Mouse (Mus musculus): ENCODE measurements around the gene Arl8b.
"Not testable (repeated sequence)": the region's sequence is repeated elsewhere in the genome, so short reads cannot be mapped to it uniquely, and the experiment has no call there.

Arl8b gene

GRCm38 (mm10) chr6:108835765-108836691 is 53.1 kb downstream of the Arl8b start:
- DNase-seq (ENCODE audit: extremely low spot score): no peak

GRCm38 (mm10) chr6:108837081-108837480 is 54.2 kb downstream of the Arl8b start:
- DNase-seq (ENCODE audit: extremely low spot score): no peak

- no peak for DNase-seq (ENCODE audit: extremely low spot score)
These were observed 55.1 kb downstream of the Arl8b start for GRCm38 (mm10) chr6:108837958-108838357.

GRCm38 (mm10) chr6:108839432-108839831 is 56.5 kb downstream of the Arl8b start:
- no peak for DNase-seq (ENCODE audit: extremely low spot score)

GRCm38 (mm10) chr6:108840861-108841640 is 58.2 kb downstream of the Arl8b start:
- no peak for DNase-seq (ENCODE audit: extremely low spot score)

- DNase-seq (ENCODE audit: extremely low spot score): no peak
These were observed 60.8 kb downstream of the Arl8b start for GRCm38 (mm10) chr6:108843664-108844063.

GRCm38 (mm10) chr6:108844093-108844492 is 61.2 kb downstream of the Arl8b start:
- DNase-seq (ENCODE audit: extremely low spot score): no peak

GRCm38 (mm10) chr6:108844771-108845170 is 61.9 kb downstream of the Arl8b start:
- no peak for DNase-seq (ENCODE audit: extremely low spot score)

GRCm38 (mm10) chr6:108852088-108852670 is 69.3 kb downstream of the Arl8b start:
- DNase-seq (ENCODE audit: extremely low spot score): no peak

- DNase-seq (ENCODE audit: extremely low spot score): no peak
These were observed 70.1 kb downstream of the Arl8b start for GRCm38 (mm10) chr6:108852986-108853385.

- DNase-seq (ENCODE audit: extremely low spot score): no peak
These were observed 75.7 kb downstream of the Arl8b start for GRCm38 (mm10) chr6:108858583-108858982.

GRCm38 (mm10) chr6:108861226-108861625 is 78.3 kb downstream of the Arl8b start:
- DNase-seq (ENCODE audit: extremely low spot score): no peak

- DNase-seq (ENCODE audit: extremely low spot score): no peak
These were observed 79.6 kb downstream of the Arl8b start for GRCm38 (mm10) chr6:108862548-108862947.

GRCm38 (mm10) chr6:108866317-108866716 is 83.4 kb downstream of the Arl8b start:
- DNase-seq (ENCODE audit: extremely low spot score): no peak

- DNase-seq (ENCODE audit: extremely low spot score): not testable (repeated sequence)
These were observed 86.1 kb downstream of the Arl8b start for GRCm38 (mm10) chr6:108869031-108869430.

GRCm38 (mm10) chr6:108870421-108870820 is 87.5 kb downstream of the Arl8b start:
- DNase-seq (ENCODE audit: extremely low spot score): no peak

GRCm38 (mm10) chr6:108871251-108871650 is 88.4 kb downstream of the Arl8b start:
- DNase-seq (ENCODE audit: extremely low spot score): no peak
